Mouse (Mus musculus): ENCODE measurements at regions not wholly inside any gene's neighbourhood (a gene's known extent, or its start where the extent isn't known, plus 50 kb on each side); places are given as distances from the start of the nearest gene placed in this dataset.

GRCm38 (mm10) chr9:68250011-68250410, 403.6 kb upstream of the Rora start:
- DNase-seq (ENCODE audit: low spot score in 2 of 2), result no peak

- DNase-seq (ENCODE audit: low spot score in 2 of 2), result no peak
These were observed 399.4 kb upstream of the Rora start for GRCm38 (mm10) chr9:68254218-68254617.

GRCm38 (mm10) chr9:68268551-68268950, 385.0 kb upstream of the Rora start:
- DNase-seq (ENCODE audit: low spot score in 2 of 2), result peak; percentile 2 to 5

GRCm38 (mm10) chr9:68302232-68302925, 351.2 kb upstream of the Rora start:
- DNase-seq (ENCODE audit: low spot score in 2 of 2), result no peak

- no peak for DNase-seq (ENCODE audit: low spot score in 2 of 2)
These were observed 322.9 kb upstream of the Rora start for GRCm38 (mm10) chr9:68330721-68331120.

GRCm38 (mm10) chr9:68340921-68341320, 312.7 kb upstream of the Rora start:
- DNase-seq (ENCODE audit: low spot score in 2 of 2), result no peak

- no peak for DNase-seq (ENCODE audit: low spot score in 2 of 2)
These were observed 312.1 kb upstream of the Rora start for GRCm38 (mm10) chr9:68341511-68341910.

- DNase-seq (ENCODE audit: low spot score in 2 of 2), result no peak
These were observed 306.2 kb upstream of the Rora start for GRCm38 (mm10) chr9:68347426-68347825.

- no peak for DNase-seq (ENCODE audit: low spot score in 2 of 2)
These were observed 302.1 kb upstream of the Rora start for GRCm38 (mm10) chr9:68351466-68351865.

- peak in 1 of 2 experiments; percentile 27 for DNase-seq (ENCODE audit: low spot score in 2 of 2)
These were observed 299.1 kb upstream of the Rora start for GRCm38 (mm10) chr9:68354470-68354869.

- DNase-seq (ENCODE audit: low spot score in 2 of 2), result no peak
These were observed 297.5 kb upstream of the Rora start for GRCm38 (mm10) chr9:68356078-68356477.

- peak in 1 of 2 experiments; percentile 7 for DNase-seq (ENCODE audit: low spot score in 2 of 2)
These were observed 296.4 kb upstream of the Rora start for GRCm38 (mm10) chr9:68357231-68357630.

GRCm38 (mm10) chr9:68366973-68367372, 286.6 kb upstream of the Rora start:
- DNase-seq (ENCODE audit: low spot score in 2 of 2), result no peak

- DNase-seq (ENCODE audit: low spot score in 2 of 2), result no peak
These were observed 286.0 kb upstream of the Rora start for GRCm38 (mm10) chr9:68367556-68367955.

- DNase-seq (ENCODE audit: low spot score in 2 of 2), result no peak
These were observed 280.9 kb upstream of the Rora start for GRCm38 (mm10) chr9:68372726-68373125.

- DNase-seq (ENCODE audit: low spot score in 2 of 2), result no peak
These were observed 277.4 kb upstream of the Rora start for GRCm38 (mm10) chr9:68376222-68376621.

- no peak for DNase-seq (ENCODE audit: low spot score in 2 of 2)
These were observed 271.7 kb upstream of the Rora start for GRCm38 (mm10) chr9:68381871-68382270.

GRCm38 (mm10) chr9:68400930-68401329, 252.7 kb upstream of the Rora start:
- DNase-seq (ENCODE audit: low spot score in 2 of 2), result no peak

- peak in 1 of 2 experiments; percentile 28 for DNase-seq (ENCODE audit: low spot score in 2 of 2)
These were observed 251.3 kb upstream of the Rora start for GRCm38 (mm10) chr9:68402176-68402845.

GRCm38 (mm10) chr9:68402981-68403380, 250.6 kb upstream of the Rora start:
- no peak for DNase-seq (ENCODE audit: low spot score in 2 of 2)

GRCm38 (mm10) chr9:68403516-68403915, 250.1 kb upstream of the Rora start:
- DNase-seq (ENCODE audit: low spot score in 2 of 2), result no peak

- no peak for DNase-seq (ENCODE audit: low spot score in 2 of 2)
These were observed 243.8 kb upstream of the Rora start for GRCm38 (mm10) chr9:68409786-68410185.

- DNase-seq (ENCODE audit: low spot score in 2 of 2), result no peak
These were observed 227.3 kb upstream of the Rora start for GRCm38 (mm10) chr9:68426286-68426685.
